Mouse (Mus musculus) midbrain, embryonic 11.5 days (tissue): Measurements from ENCODE around the gene Palb2. TPM values are rescaled to one million over a fixed set of nuclear protein-coding genes. Genes with fewer than 3 reads are reported as not detected.

Experiments used
- ATAC-seq: fragments of 200-750 bp; cut with Nextera tagmentation; 2 replicates; pipeline ENCODE4 v1.8.0; 2017; ENCODE audit warnings: moderate TSS enrichment, moderate library complexity; ENCODE audit not compliant: low FRiP score
- DNase-seq: peaks from one replicate; pipeline ENCODE4 v3.0.0; 2015; ENCODE audit warnings: low spot score; ENCODE audit errors: missing footprints
- H3K27ac ChIP-seq: fragments of 300-500 bp; sonication (generic); 2 replicates; pipeline ENCODE4 v1.5.1; 2014; ENCODE audit warnings: low read depth, low read length
- H3K27me3 ChIP-seq: fragments of 300-500 bp; sonication (generic); 2 replicates; pipeline ENCODE4 v1.6.1; 2014; ENCODE audit warnings: mild to moderate bottlenecking, low read length, moderate library complexity, mixed read lengths; ENCODE audit not compliant: control insufficient read depth, insufficient read depth
- H3K36me3 ChIP-seq: fragments of 300-500 bp; sonication (generic); 2 replicates; pipeline ENCODE4 v1.6.1; 2014; ENCODE audit warnings: mild to moderate bottlenecking, low read length, moderate library complexity, mixed read lengths; ENCODE audit not compliant: control insufficient read depth, insufficient read depth
- H3K4me1 ChIP-seq: fragments of 300-500 bp; sonication (generic); 2 replicates; pipeline ENCODE4 v1.6.1; 2014; ENCODE audit warnings: low read length; ENCODE audit not compliant: control insufficient read depth, insufficient read depth
- H3K4me2 ChIP-seq: fragments of 300-500 bp; sonication (generic); 2 replicates; pipeline ENCODE4 v1.6.1; 2014; ENCODE audit warnings: mild to moderate bottlenecking, moderate library complexity
- H3K4me3 ChIP-seq: fragments of 300-500 bp; sonication (generic); 2 replicates; pipeline ENCODE4 v1.5.1; 2014; ENCODE audit warnings: low read depth, low read length
- H3K9ac ChIP-seq: fragments of 300-500 bp; sonication (generic); 2 replicates; pipeline ENCODE4 v1.6.1; 2014; ENCODE audit warnings: low read length
- H3K9me3 ChIP-seq: fragments of 300-500 bp; sonication (generic); 2 replicates; pipeline ENCODE4 v1.6.1; 2016; ENCODE audit warnings: low read length; ENCODE audit not compliant: control insufficient read depth
- WGBS: fragments of 180-500 bp; shearing (Covaris S2); extraction: QIAGEN DNeasy Blood & Tissue Kit; methylation state at CpG from one replicate; pipeline ENCODE4 v1.1.7; 2014; 5-methylcytosine and 5-hydroxymethylcytosine counted together
- polyA plus RNA-seq: library from polyadenylated mRNA; unstranded; fragments of >200 nt; fragmentation: Nextera tagmentation; extraction: Ambion mirVana; gene quantifications from 2 replicates; pipeline ENCODE4 v1.2.1, GENCODE M21; 2014

Gene Palb2
- polyA plus RNA-seq, 1 experiment from 2014 or later: 19.0 TPM

DNA sequence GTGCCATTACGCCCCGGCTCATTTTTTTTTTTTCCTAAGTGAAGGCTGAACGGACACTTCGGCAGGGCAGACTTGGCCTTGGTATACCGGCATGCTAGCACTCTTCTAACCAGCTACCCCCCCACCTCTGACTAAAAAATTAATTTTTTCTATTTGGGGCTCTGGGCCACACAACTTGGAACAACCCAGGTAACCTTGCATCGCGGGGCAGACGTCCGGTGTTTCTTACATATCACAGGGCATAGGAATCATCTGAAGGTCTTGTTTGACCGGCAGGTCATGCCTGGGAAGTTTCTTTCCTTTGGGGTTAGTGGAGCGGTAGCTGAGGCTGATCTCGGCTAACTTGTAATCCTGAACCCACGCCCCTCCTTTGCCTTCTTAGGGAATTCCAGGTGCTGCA is 25.7 kb upstream of the Palb2 start:
- WGBS: 6% methylated on average over 13 of the region's 13 CpGs
- Histone ChIP-seq H3K27ac (peak overlapping the region; percentile 75), H3K27me3 (no peaks in the 10 kb centered on the region), H3K4me1 (peaks cover 30% of the 10 kb centered on the region), H3K9ac (peak overlapping the region; percentile 90), H3K4me3 (peak overlapping the region; percentile 82), H3K36me3 (peaks cover 16% of the 10 kb centered on the region), H3K9me3 (no peaks in the 10 kb centered on the region), H3K4me2 (peak overlapping the region; percentile 76)
- peak; percentile 88 for DNase-seq
- ATAC-seq: peak; percentile 1; the same call in 1 of the 2 replicates

GRCm38 (mm10) chr7:122152473-122152872 is 19.7 kb upstream of the Palb2 start:
- Histone ChIP-seq H3K4me1 (no peaks in the 10 kb centered on the region), H3K36me3 (peaks cover 9% of the 10 kb centered on the region; the same call in 1 of the 2 replicates), H3K9ac (no peak overlapping the region), H3K9me3 (no peaks in the 10 kb centered on the region), H3K4me3 (no peak overlapping the region), H3K4me2 (no peak overlapping the region), H3K27ac (no peak overlapping the region), H3K27me3 (no peaks in the 10 kb centered on the region)
- no peak for DNase-seq
- ATAC-seq: no peak
- WGBS: 92% methylated on average over 4 of the region's 4 CpGs

DNA sequence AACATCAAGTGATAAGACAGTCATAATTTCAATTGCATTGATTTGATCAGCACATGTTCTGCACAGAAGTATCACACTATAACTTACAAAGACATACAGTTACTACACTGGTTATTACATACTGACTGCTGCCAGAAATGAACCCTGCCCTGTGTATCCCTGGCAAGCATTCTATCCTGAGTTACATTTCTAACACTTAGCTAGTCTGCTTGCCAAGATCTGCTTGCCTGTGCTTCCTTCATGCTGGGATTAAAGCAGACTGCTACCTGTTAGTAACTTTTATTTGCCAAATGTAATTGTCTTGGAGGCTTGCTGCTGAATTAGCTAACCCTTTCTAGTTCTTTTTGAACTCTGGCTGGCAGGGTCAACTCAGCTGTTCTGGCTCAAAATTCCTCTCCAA is 8.2 kb upstream of the Palb2 start:
- H3K4me3 ChIP-seq: no peak overlapping the region
- H3K27ac ChIP-seq: no peak overlapping the region
- ATAC-seq (no peak), DNase-seq (no peak)
- H3K27me3 ChIP-seq: no peaks in the 10 kb centered on the region
- H3K36me3 ChIP-seq: peaks cover 11% of the 10 kb centered on the region
- no peaks in the 10 kb centered on the region for H3K4me1 ChIP-seq
- H3K9ac ChIP-seq: no peak overlapping the region
- no peak overlapping the region for H3K4me2 ChIP-seq
- H3K9me3 ChIP-seq: no peaks in the 10 kb centered on the region

DNA sequence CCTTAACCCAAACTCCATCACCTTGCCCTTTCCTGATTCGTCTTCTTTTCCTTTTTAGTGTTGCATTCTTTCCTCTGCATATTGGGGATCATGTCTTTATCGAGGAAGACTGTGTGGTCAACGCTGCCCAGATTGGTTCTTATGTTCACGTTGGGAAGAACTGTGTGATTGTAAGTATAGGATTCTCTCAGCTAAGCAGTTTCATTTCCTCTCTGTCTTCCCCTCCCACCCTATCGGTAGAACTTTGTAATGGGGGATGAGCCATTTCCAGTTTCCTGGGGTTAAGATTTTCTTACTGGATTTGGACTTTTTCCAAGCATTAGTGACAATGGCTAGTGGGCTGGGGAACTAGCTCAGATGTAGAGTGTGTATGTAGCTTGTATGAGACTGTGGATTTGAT is 5.4 kb upstream of the Palb2 start:
- Histone ChIP-seq H3K36me3 (peaks cover 8% of the 10 kb centered on the region), H3K27ac (no peak overlapping the region), H3K9me3 (no peaks in the 10 kb centered on the region), H3K4me2 (no peak overlapping the region), H3K4me3 (no peak overlapping the region), H3K4me1 (peaks cover 5% of the 10 kb centered on the region; the same call in 1 of the 2 replicates), H3K27me3 (no peaks in the 10 kb centered on the region), H3K9ac (no peak overlapping the region)
- WGBS: 92% methylated on average over 5 of the region's 5 CpGs
- DNase-seq: no peak
- ATAC-seq: no peak

GRCm38 (mm10) chr7:122137071-122137470 is 4.3 kb upstream of the Palb2 start:
- no peak overlapping the region for H3K4me2 ChIP-seq
- peaks cover 8% of the 10 kb centered on the region for H3K36me3 ChIP-seq
- H3K4me1 ChIP-seq: peaks cover 6% of the 10 kb centered on the region; the same call in 1 of the 2 replicates
- no peak overlapping the region for H3K9ac ChIP-seq
- H3K27ac ChIP-seq: no peak overlapping the region
- H3K27me3 ChIP-seq: no peaks in the 10 kb centered on the region
- ATAC-seq (no peak), DNase-seq (no peak)
- H3K4me3 ChIP-seq: no peak overlapping the region
- no peaks in the 10 kb centered on the region for H3K9me3 ChIP-seq

DNA sequence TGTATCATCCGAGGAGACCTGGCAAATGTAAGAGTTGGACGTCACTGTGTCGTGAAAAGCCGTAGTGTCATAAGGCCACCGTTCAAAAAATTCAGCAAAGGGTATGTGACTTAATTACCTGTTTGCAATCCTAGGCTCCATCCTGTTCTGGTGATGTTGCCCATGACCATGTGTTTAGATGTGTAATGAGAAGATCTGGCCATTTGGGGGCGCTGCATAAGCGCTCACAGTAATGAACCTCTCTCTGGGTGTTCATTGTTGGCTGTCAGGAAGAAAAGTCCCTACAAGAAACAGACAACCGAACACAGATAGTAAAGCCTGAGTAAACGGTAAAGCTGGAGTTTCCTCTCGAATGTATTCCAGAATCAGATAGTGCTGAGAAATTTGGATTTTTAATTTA is 2.3 kb upstream of the Palb2 start:
- Histone ChIP-seq H3K4me1 (peaks cover 12% of the 10 kb centered on the region; the same call in 1 of the 2 replicates), H3K36me3 (peaks cover 8% of the 10 kb centered on the region), H3K27me3 (no peaks in the 10 kb centered on the region), H3K9me3 (no peaks in the 10 kb centered on the region), H3K9ac (no peak overlapping the region), H3K4me2 (no peak overlapping the region), H3K27ac (no peak overlapping the region), H3K4me3 (no peak overlapping the region)
- 74% methylated on average over 10 of the region's 10 CpGs for WGBS
- DNase-seq (peak; percentile 86), ATAC-seq (no peak)

GRCm38 (mm10) chr7:122133338-122133625 is 497 bp upstream of the Palb2 start:
- Histone ChIP-seq H3K4me1 (peaks cover 12% of the 10 kb centered on the region; the same call in 1 of the 2 replicates), H3K9me3 (no peaks in the 10 kb centered on the region), H3K27ac (no peak overlapping the region), H3K9ac (peak overlapping the region; percentile 86), H3K4me3 (peak overlapping the region; percentile 73), H3K4me2 (peak overlapping the region; percentile 57), H3K27me3 (no peaks in the 10 kb centered on the region), H3K36me3 (peaks cover 3% of the 10 kb centered on the region; the same call in 1 of the 2 replicates)
- DNase-seq (no peak), ATAC-seq (no peak; the same call in 1 of the 2 replicates)
- WGBS: 19% methylated on average over 8 of the region's 8 CpGs

DNA sequence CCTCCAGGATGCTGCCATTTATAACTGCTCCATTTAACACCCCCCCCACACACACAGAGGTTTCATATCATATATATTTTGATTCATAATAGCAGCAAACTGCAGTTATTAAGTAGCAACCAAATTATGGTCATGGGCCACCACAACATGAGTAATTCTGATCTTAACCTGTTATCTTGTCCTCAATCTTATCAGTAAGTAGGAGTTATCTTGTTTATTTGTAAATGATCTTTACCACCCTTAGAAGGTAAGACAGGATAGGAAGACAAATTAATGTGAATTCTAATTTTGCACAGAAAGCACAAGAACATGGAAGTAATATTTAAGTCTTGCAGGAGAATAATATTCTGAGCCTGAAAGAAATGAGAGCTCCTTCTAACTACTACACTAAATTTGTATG is 951 bp downstream of the Palb2 start:
- Histone ChIP-seq H3K4me2 (peak overlapping the region; percentile 66), H3K36me3 (peaks cover 3% of the 10 kb centered on the region; the same call in 1 of the 2 replicates), H3K9ac (no peak overlapping the region; the same call in 1 of the 2 replicates), H3K4me1 (peaks cover 12% of the 10 kb centered on the region; the same call in 1 of the 2 replicates), H3K27me3 (no peaks in the 10 kb centered on the region), H3K4me3 (peak overlapping the region; percentile 73), H3K27ac (no peak overlapping the region), H3K9me3 (no peaks in the 10 kb centered on the region)
- no peak for ATAC-seq
- DNase-seq: no peak

GRCm38 (mm10) chr7:122126946-122127345 is 5.8 kb downstream of the Palb2 start:
- Histone ChIP-seq H3K36me3 (peaks cover 11% of the 10 kb centered on the region), H3K9ac (no peak overlapping the region), H3K4me1 (peaks cover 5% of the 10 kb centered on the region; the same call in 1 of the 2 replicates), H3K9me3 (no peaks in the 10 kb centered on the region), H3K4me3 (no peak overlapping the region), H3K27ac (no peak overlapping the region), H3K4me2 (no peak overlapping the region), H3K27me3 (no peaks in the 10 kb centered on the region)
- WGBS: 92% methylated on average over 11 of the region's 11 CpGs
- no peak for DNase-seq
- ATAC-seq: no peak

GRCm38 (mm10) chr7:122125636-122126035 is 7.1 kb downstream of the Palb2 start:
- peaks cover 11% of the 10 kb centered on the region for H3K36me3 ChIP-seq
- no peak for DNase-seq

More at GRCm38 (mm10) chr7:122125636-122126035, 7.1 kb downstream of the Palb2 start:
- Histone ChIP-seq H3K9ac (no peak overlapping the region), H3K27me3 (no peaks in the 10 kb centered on the region), H3K27ac (no peak overlapping the region), H3K4me2 (no peak overlapping the region), H3K4me1 (no peaks in the 10 kb centered on the region), H3K4me3 (no peak overlapping the region), H3K9me3 (no peaks in the 10 kb centered on the region)
- WGBS: 85% methylated on average over 8 of the region's 8 CpGs
- no peak for ATAC-seq
